Mouse (Mus musculus): ENCODE measurements around the gene Limch1.

GRCm38 (mm10) chr5:66980862-66981261, 235.2 kb downstream of the Limch1 start:
- TF ChIP-seq CTCF (IDR thresholded peaks at IDR 0.05; ENCODE audit: low read depth): no peak
- TF ChIP-seq EP300 (optimal IDR thresholded peaks at IDR 0.05): no peak

Measured in stomach, postnatal 0 days (tissue).